Mouse (Mus musculus): ENCODE data around the gene Ipmk. TPM values are rescaled to one million over a fixed set of nuclear protein-coding genes. Genes with fewer than 3 reads are reported as not detected.

Gene Ipmk
- polyA plus RNA-seq, 1 experiment = 9.8 TPM

GRCm38 (mm10) chr10:71384159-71385044, 36.8 kb downstream of the Ipmk start:
- Histone ChIP-seq H3K4me1 (replicated peaks; ENCODE audit: control insufficient read depth, insufficient read depth, low read length) (no peaks in the 10 kb centered on the region), H3K4me3 (ENCODE audit: control insufficient read depth, insufficient read depth, low read length) (no peak overlapping the region), H3K36me3 (ENCODE audit: control insufficient read depth, insufficient read depth, low read length) (no peaks in the 10 kb centered on the region), H3K27ac (ENCODE audit: control insufficient read depth, insufficient read depth, low read length) (no peak overlapping the region), H3K27me3 (ENCODE audit: control insufficient read depth, insufficient read depth, low read length) (no peaks in the 10 kb centered on the region)
- 95% methylated on average over 19 of the region's 19 CpGs for WGBS
- DNase-seq = no peak
- no peak for TF ChIP-seq CTCF (IDR thresholded peaks at IDR 0.05; ENCODE audit: borderline replicate concordance, control insufficient read depth, extremely low read depth, insufficient read depth, low read length, poor library complexity)
- no peak for TF ChIP-seq POLR2A (IDR thresholded peaks at IDR 0.05; ENCODE audit: control insufficient read depth, extremely low read depth, insufficient read depth, low read length, poor library complexity)

DNA sequence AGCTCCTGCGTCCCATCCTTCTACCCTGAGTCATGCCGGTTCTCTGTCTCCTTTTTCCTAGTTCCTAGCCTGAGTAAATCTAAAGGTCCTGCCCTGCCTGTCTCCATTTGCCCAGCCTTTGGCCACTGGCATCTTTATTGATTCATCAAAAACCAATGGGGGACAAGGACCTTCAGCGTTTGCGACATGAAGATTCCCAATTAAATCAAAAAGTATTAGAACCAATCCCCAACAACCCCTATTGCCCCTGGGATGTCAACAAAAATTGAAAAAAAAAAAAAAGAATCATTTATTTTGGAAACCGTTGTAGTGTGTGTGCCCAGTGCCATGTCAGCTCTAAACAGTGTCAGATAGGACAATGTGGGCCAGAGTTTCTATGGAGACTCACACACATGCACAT, 41.7 kb downstream of the Ipmk start:
- WGBS = 96% methylated on average over 5 of the region's 5 CpGs
- no peak overlapping the region for H3K4me3 ChIP-seq (ENCODE audit: control insufficient read depth, insufficient read depth, low read length)
- DNase-seq = no peak
- H3K36me3 ChIP-seq (ENCODE audit: control insufficient read depth, insufficient read depth, low read length) = no peaks in the 10 kb centered on the region
- H3K27me3 ChIP-seq (ENCODE audit: control insufficient read depth, insufficient read depth, low read length) = no peaks in the 10 kb centered on the region; the same call in 1 of the 2 replicates
- H3K4me1 ChIP-seq (replicated peaks; ENCODE audit: control insufficient read depth, insufficient read depth, low read length) = no peaks in the 10 kb centered on the region
- TF ChIP-seq POLR2A (IDR thresholded peaks at IDR 0.05; ENCODE audit: control insufficient read depth, extremely low read depth, insufficient read depth, low read length, poor library complexity) (no peak), CTCF (IDR thresholded peaks at IDR 0.05; ENCODE audit: borderline replicate concordance, control insufficient read depth, extremely low read depth, insufficient read depth, low read length, poor library complexity) (no peak)
- no peak overlapping the region for H3K27ac ChIP-seq (ENCODE audit: control insufficient read depth, insufficient read depth, low read length)

DNA sequence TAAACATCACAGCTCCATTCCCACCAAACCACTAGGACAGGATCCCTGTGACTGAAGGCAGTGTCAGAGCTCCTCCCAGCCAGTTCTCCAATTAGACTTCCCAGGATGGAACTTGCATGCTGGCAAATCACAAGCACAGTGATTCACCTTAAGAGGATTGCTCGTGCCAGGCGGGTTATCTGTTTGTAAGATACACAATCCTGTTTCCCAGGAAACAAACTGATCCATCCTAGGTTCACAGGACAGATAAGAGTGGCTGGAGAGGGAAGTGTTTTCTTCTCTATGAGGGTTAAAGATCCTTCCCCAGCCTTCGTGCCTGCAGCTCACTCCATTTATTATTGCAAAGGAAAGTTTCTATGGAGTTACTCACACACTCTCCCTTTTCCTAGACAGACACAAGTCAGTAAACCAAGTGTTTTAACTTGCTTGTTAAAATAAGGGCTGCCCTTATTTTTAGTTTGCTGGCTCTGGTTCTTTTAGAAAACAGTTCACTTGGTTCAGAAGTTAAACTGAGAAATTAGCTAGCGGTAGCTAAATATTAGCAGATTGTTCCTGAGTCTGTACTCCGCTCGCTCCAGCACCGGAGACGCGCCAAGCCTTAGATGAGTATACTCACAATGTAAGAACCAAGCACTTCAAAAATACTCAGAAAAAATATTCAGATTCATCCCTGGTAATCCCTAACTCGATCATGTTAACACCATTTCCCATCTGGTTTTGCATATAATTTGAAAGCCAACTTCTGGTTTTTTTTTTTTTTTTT, 51.0 kb downstream of the Ipmk start:
- Histone ChIP-seq H3K27me3 (ENCODE audit: control insufficient read depth, insufficient read depth, low read length) (no peaks in the 10 kb centered on the region; the same call in 1 of the 2 replicates), H3K36me3 (ENCODE audit: control insufficient read depth, insufficient read depth, low read length) (no peaks in the 10 kb centered on the region), H3K4me3 (ENCODE audit: control insufficient read depth, insufficient read depth, low read length) (no peak overlapping the region), H3K27ac (ENCODE audit: control insufficient read depth, insufficient read depth, low read length) (no peak overlapping the region), H3K4me1 (replicated peaks; ENCODE audit: control insufficient read depth, insufficient read depth, low read length) (no peaks in the 10 kb centered on the region)
- 76% methylated on average over 10 of the region's 10 CpGs for WGBS
- DNase-seq = no peak
- TF ChIP-seq POLR2A (IDR thresholded peaks at IDR 0.05; ENCODE audit: control insufficient read depth, extremely low read depth, insufficient read depth, low read length, poor library complexity) = no peak
- TF ChIP-seq CTCF (IDR thresholded peaks at IDR 0.05; ENCODE audit: borderline replicate concordance, control insufficient read depth, extremely low read depth, insufficient read depth, low read length, poor library complexity) = no peak

DNA sequence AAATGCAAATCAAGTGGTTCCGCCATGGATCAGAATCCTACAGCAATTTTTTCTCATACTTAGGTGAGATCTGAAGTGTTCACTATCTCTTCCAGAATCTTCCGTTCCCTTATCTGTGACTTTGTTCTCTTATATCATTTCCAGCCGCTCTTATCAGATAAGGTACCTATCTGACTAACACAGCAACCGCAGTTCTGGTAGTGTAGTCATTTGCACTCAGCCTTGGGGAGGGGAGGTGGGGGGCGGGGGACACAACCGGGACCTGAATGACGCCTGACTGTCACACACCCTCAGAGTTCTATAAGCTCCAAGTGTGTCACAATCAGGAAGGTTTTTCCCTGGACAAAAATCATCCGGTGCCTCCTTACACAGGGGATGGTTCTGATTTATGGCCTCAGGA, 51.8 kb downstream of the Ipmk start:
- no peaks in the 10 kb centered on the region for H3K36me3 ChIP-seq (ENCODE audit: control insufficient read depth, insufficient read depth, low read length)
- no peaks in the 10 kb centered on the region for H3K27me3 ChIP-seq (ENCODE audit: control insufficient read depth, insufficient read depth, low read length)
- no peak for DNase-seq
- TF ChIP-seq POLR2A (IDR thresholded peaks at IDR 0.05; ENCODE audit: control insufficient read depth, extremely low read depth, insufficient read depth, low read length, poor library complexity) (no peak), CTCF (IDR thresholded peaks at IDR 0.05; ENCODE audit: borderline replicate concordance, control insufficient read depth, extremely low read depth, insufficient read depth, low read length, poor library complexity) (no peak)
- 29% methylated on average over 8 of the region's 8 CpGs for WGBS
- H3K4me3 ChIP-seq (ENCODE audit: control insufficient read depth, insufficient read depth, low read length) = no peak overlapping the region
- no peaks in the 10 kb centered on the region for H3K4me1 ChIP-seq (replicated peaks; ENCODE audit: control insufficient read depth, insufficient read depth, low read length)
- H3K27ac ChIP-seq (ENCODE audit: control insufficient read depth, insufficient read depth, low read length) = no peak overlapping the region

- 73% methylated on average over 8 of the region's 8 CpGs for WGBS
- Histone ChIP-seq H3K27ac (ENCODE audit: control insufficient read depth, insufficient read depth, low read length) (no peak overlapping the region), H3K4me3 (ENCODE audit: control insufficient read depth, insufficient read depth, low read length) (no peak overlapping the region), H3K27me3 (ENCODE audit: control insufficient read depth, insufficient read depth, low read length) (no peaks in the 10 kb centered on the region), H3K4me1 (replicated peaks; ENCODE audit: control insufficient read depth, insufficient read depth, low read length) (no peaks in the 10 kb centered on the region), H3K36me3 (ENCODE audit: control insufficient read depth, insufficient read depth, low read length) (no peaks in the 10 kb centered on the region)
- DNase-seq = no peak
- TF ChIP-seq CTCF (IDR thresholded peaks at IDR 0.05; ENCODE audit: borderline replicate concordance, control insufficient read depth, extremely low read depth, insufficient read depth, low read length, poor library complexity) (no peak), POLR2A (IDR thresholded peaks at IDR 0.05; ENCODE audit: control insufficient read depth, extremely low read depth, insufficient read depth, low read length, poor library complexity) (no peak)
These were observed 52.4 kb downstream of the Ipmk start for GRCm38 (mm10) chr10:71399987-71400386.

DNA sequence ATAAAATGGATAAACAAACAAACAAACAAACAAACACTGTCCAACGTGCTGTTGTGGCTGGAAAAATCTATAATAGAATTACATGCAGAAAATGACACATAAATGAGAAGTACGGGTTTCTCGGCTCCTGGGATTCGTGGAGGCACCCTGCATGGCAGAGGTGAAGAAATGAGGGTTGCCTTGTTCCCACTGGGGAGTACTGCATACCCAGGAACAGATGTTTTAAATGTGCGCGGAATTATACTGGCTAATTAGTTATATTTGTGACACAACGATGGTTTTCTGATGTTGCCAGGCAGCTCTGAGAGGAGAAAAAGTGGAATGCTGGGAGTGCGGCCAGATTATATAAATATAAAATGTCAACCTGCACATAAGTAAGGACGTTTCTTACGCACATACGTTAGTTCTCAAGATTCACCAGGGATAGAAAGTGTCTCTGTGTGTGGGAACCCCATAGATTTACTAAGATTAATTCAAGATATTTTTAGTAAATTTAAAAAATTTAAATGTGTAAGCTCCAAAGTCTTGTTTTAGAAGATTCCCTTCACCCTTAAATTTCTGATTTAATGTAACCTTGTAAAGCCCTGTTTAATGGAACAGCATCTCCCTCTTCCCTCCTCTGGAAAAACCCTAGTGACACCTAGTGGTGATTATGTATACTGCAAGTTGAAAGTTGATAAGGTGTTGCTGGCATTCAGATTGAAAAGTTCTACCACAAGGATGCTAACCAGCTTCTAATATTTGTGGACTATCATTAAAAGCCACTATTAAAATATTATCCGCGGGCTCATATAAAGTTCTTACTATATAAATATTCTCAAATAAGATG, 53.5 kb downstream of the Ipmk start:
- Histone ChIP-seq H3K36me3 (ENCODE audit: control insufficient read depth, insufficient read depth, low read length) (no peaks in the 10 kb centered on the region), H3K27me3 (ENCODE audit: control insufficient read depth, insufficient read depth, low read length) (no peaks in the 10 kb centered on the region), H3K27ac (ENCODE audit: control insufficient read depth, insufficient read depth, low read length) (no peak overlapping the region), H3K4me3 (ENCODE audit: control insufficient read depth, insufficient read depth, low read length) (no peak overlapping the region), H3K4me1 (replicated peaks; ENCODE audit: control insufficient read depth, insufficient read depth, low read length) (no peaks in the 10 kb centered on the region)
- WGBS = 74% methylated on average over 13 of the region's 13 CpGs
- peak; percentile 46 for DNase-seq
- TF ChIP-seq POLR2A (IDR thresholded peaks at IDR 0.05; ENCODE audit: control insufficient read depth, extremely low read depth, insufficient read depth, low read length, poor library complexity) (no peak), CTCF (IDR thresholded peaks at IDR 0.05; ENCODE audit: borderline replicate concordance, control insufficient read depth, extremely low read depth, insufficient read depth, low read length, poor library complexity) (no peak)
